Mouse (Mus musculus): ENCODE data around the gene Arhgap27.

Gene Arhgap27

GRCm38 (mm10) chr11:103381505-103381904 is 18.0 kb upstream of the Arhgap27 start:
- DNase-seq (ENCODE audit: low spot score in 2 of 2): no peak

DNA sequence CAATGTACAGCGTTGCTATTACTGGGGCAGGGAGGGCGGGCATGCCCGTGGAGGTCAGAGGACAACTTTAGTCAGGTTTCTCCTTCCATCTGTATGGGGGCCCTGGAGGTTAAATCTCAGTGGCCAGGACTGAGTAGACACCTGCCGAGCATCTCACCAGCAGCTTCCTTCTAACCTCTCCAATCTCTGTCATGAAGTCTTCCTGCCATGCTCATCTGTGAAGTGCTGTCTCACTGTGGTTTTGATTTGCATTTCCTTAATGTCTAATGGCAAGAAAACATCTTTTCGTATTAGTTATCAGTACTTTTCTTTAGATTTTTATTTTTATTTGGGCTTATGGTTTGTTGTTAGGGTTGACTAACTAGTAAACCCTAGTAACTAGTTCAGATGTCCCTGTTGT is 17.0 kb upstream of the Arhgap27 start:
- DNase-seq (ENCODE audit: low spot score in 2 of 2): no peak

- no peak for DNase-seq (ENCODE audit: low spot score in 2 of 2)
Measured at GRCm38 (mm10) chr11:103378341-103378740, 14.8 kb upstream of the Arhgap27 start.

GRCm38 (mm10) chr11:103375772-103376171 is 12.3 kb upstream of the Arhgap27 start:
- no peak for DNase-seq (ENCODE audit: low spot score in 2 of 2)

DNA sequence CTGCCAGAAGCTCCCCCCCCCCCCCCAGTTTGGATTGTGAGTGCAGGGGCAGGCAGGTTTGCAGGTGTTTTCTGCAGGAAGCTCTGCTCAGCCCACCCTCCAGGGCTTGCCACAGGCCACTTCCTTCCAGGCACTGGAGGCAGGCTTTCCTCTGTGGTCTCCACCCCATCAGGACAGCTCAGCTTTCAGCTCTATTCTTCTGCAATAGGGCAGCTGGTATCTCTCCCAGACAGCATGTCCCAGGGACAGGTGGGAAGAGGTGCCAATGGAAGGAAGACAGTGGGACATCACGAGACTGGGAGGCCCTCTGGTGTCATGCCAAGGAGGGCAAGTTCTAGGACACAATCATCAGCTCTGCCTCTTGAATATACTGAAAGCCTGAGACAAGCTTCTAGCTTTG is 11.8 kb upstream of the Arhgap27 start:
- no peak for DNase-seq (ENCODE audit: low spot score in 2 of 2)

DNA sequence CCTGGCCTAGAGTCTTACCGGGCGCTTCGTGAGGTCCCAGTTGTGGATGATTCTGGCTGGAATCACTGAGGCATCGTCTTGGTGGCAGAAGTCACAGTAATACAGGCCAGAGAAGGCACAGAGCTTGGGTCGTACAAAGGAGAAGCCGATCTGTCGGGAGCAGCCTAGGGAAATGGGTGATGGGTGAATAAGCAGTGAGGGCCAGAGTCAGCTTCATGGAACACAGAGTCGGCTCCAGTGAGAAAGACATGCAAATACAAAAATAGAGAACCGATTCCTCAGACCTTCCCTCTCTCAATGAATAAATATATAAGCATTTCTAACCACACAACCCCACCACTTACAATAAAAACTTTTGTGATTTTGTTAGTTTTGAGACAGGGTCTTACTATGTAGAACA is 10.4 kb upstream of the Arhgap27 start:
- no peak for DNase-seq (ENCODE audit: low spot score in 2 of 2)

DNA sequence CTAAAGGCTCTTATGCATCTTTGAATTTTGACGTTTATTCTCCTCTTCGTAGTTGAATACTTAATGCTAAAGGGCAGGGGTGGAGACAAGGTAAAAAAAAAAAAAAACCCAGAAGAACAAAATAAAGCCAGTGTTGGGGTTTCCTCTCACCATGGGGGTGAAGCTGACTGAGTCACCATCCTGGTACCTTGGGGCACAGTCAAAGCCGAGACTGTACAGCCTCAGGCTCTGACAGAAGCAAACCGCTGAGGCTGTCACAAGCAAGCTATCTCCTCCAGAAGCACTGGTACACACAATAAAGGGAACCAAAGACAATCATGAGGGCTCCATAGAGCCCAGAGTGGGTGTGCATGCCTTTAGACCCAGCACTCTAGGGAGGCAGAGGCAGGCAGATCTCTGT is 9.1 kb upstream of the Arhgap27 start:
- DNase-seq (ENCODE audit: low spot score in 2 of 2): no peak

GRCm38 (mm10) chr11:103372068-103372467 is 8.6 kb upstream of the Arhgap27 start:
- no peak for DNase-seq (ENCODE audit: low spot score in 2 of 2)

DNA sequence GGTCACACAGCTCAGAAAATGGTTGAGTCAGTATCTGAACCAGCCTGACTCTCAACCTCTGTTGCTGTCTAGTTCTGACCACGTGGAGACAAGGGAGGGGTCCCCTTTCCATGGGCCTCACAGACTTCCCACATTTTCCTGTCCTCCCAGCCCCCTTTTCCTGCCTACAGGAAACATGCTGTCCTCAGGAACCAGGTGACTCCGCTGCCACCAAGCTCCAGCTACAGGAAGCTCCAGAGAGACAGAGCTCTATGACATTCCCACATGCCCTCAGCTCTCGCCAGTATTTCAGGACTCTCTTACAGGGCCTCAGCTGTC is 7.7 kb upstream of the Arhgap27 start:
- no peak for DNase-seq (ENCODE audit: low spot score in 2 of 2)

- DNase-seq (ENCODE audit: low spot score in 2 of 2): no peak
Measured at GRCm38 (mm10) chr11:103370397-103371221, 7.1 kb upstream of the Arhgap27 start.

GRCm38 (mm10) chr11:103365530-103365929 is 2.0 kb upstream of the Arhgap27 start:
- DNase-seq (ENCODE audit: low spot score in 2 of 2): no peak

DNA sequence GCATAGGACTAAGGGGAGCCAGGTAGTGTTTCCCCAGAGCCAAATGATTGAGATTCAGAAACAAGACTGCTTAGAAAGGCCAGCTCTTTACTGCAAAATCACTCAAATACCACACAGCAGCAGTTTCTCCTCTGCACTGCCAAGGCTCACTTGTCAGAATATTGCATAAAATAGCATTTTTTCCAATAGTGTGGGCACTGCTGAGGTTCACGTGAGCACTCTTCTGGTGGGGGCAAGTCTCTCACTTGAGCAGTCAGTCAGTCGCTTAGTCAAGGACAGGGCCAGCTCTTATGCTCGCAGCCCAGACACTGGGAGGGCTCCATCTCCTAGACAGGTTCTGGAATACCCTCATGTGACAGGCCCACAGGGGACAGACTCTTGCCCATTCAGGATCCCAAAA is 1.5 kb upstream of the Arhgap27 start:
- DNase-seq (ENCODE audit: low spot score in 2 of 2): no peak

- no peak for DNase-seq (ENCODE audit: low spot score in 2 of 2)
Measured at GRCm38 (mm10) chr11:103364335-103364734, 843 bp upstream of the Arhgap27 start.

GRCm38 (mm10) chr11:103362521-103363181 is 841 bp downstream of the Arhgap27 start:
- no peak for DNase-seq (ENCODE audit: low spot score in 2 of 2)

DNA sequence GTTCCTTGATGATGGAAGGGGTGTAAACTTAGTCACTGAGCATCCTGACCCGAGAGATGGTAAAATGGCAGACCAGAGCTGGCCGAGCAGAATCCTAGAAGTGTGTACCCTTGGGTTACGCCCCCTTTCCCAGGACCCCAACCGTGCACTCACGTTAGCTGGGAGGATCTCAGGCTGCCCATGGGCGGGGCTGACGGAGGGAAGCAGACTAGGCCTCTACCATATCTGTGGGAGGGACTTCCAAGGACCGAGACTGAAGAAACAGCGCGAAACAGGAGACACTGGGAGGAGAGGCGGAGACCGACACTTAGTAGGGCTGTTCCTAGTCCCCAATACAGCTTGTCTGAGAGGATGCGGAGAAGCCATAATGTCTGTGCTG is 1.4 kb downstream of the Arhgap27 start:
- no peak for DNase-seq (ENCODE audit: low spot score in 2 of 2)

DNA sequence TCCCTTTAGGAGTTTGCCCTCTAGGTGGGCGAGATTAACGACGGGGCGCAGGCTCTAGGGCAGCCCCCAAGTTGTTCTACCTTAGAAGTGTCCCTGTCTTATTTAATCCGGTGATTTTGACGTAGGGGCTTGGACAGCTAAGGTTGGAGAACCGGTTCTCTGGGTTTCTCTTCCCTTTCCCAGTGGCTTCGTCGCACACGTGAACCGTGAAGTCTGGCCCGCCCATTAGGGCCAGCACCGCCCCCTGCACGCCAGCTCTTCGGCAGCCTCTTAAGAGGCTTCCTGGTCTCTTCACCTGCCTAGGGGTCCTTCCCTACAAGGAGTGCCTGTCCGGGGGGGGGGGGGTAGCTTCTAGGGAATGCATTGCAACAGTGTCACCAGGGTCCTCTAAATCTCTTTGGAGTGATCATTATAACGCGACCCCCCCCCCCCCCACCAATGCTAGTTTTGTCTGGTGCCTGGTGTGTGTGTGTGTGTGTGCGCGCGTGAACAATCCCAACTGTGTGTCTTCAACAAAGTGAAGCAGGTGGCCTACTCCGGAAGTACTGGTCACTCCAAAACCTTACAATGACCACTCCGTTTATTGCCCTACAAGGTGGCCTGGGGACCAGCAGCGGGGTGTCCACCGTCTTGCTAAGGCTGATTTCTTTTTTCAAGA is 2.0 kb downstream of the Arhgap27 start:
- DNase-seq (ENCODE audit: low spot score in 2 of 2): no peak

- no peak for DNase-seq (ENCODE audit: low spot score in 2 of 2)
Measured at GRCm38 (mm10) chr11:103360661-103361081, 2.8 kb downstream of the Arhgap27 start.

GRCm38 (mm10) chr11:103359841-103360641 is 3.5 kb downstream of the Arhgap27 start:
- DNase-seq (ENCODE audit: low spot score in 2 of 2): peak; percentile 64 to 76

GRCm38 (mm10) chr11:103359122-103359521 is 4.4 kb downstream of the Arhgap27 start:
- peak in 1 of 2 experiments; percentile 68 for DNase-seq (ENCODE audit: low spot score in 2 of 2)

DNA sequence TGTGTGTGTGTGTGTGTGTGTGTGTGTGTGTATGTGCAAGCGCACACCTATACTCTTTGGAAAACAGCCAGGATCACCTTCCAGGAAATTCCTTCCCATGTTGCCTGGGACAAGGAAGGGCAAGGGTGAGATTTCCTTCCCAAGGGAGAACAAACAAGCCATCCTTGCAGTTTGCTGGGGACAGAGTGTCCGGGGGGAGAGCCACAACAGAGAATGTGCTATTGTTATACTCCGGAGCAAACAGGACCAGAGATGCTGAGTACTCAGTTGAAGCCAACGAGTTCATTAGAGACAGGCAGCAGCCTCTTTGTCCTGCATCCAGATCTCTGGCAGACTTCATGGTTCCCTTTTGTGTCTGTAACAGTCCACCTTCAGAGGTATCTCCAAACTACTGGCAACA is 5.2 kb downstream of the Arhgap27 start:
- DNase-seq (ENCODE audit: low spot score in 2 of 2): no peak

- no peak for DNase-seq (ENCODE audit: low spot score in 2 of 2)
Measured at GRCm38 (mm10) chr11:103357710-103358109, 5.8 kb downstream of the Arhgap27 start.
